Mouse (Mus musculus): ENCODE measurements around the gene Sdhd.
"Not testable (repeated sequence)": the region's sequence is repeated elsewhere in the genome, so short reads cannot be mapped to it uniquely, and the experiment has no call there.

Gene Sdhd

GRCm38 (mm10) chr9:50603189-50603997 is at the start of gene Sdhd, which contains the start of gene Timm8b:
TSS of gene Sdhd (minus strand) at chr9:50603812.
TSS of gene Timm8b (plus strand) at chr9:50603910.
- peak; percentile 86 to 94 for DNase-seq (ENCODE audit: low spot score in 2 of 2)

GRCm38 (mm10) chr9:50650503-50650902 is 46.9 kb upstream of the Sdhd start:
- DNase-seq (ENCODE audit: low spot score in 2 of 2), result peak in 1 of 2 experiments; percentile 25

GRCm38 (mm10) chr9:50646826-50647370 is 43.3 kb upstream of the Sdhd start:
- DNase-seq (ENCODE audit: low spot score in 2 of 2), result no peak

GRCm38 (mm10) chr9:50634270-50634669 is 30.7 kb upstream of the Sdhd start:
- no peak for DNase-seq (ENCODE audit: low spot score in 2 of 2)

- DNase-seq (ENCODE audit: low spot score in 2 of 2), result peak in 1 of 2 experiments; percentile 32
Observed at GRCm38 (mm10) chr9:50633059-50633458, 29.4 kb upstream of the Sdhd start.

GRCm38 (mm10) chr9:50632016-50632688 is 28.5 kb upstream of the Sdhd start:
- no peak for DNase-seq (ENCODE audit: low spot score in 2 of 2)

GRCm38 (mm10) chr9:50630903-50631302 is 27.3 kb upstream of the Sdhd start:
- not testable (repeated sequence) for DNase-seq (ENCODE audit: low spot score in 2 of 2)

GRCm38 (mm10) chr9:50617794-50618330 is 14.2 kb upstream of the Sdhd start:
- DNase-seq (ENCODE audit: low spot score in 2 of 2), result no peak

- peak; percentile 88 to 90 for DNase-seq (ENCODE audit: low spot score in 2 of 2)
Observed at GRCm38 (mm10) chr9:50616766-50617603, 13.4 kb upstream of the Sdhd start, which contains the start of the genes Pih1d2 and Nkapd1. TSS of gene Pih1d2 (plus strand) at chr9:50617321. TSS of gene Nkapd1 (minus strand) at chr9:50617464.

GRCm38 (mm10) chr9:50616161-50616560 is 12.5 kb upstream of the Sdhd start:
- DNase-seq (ENCODE audit: low spot score in 2 of 2), result no peak

GRCm38 (mm10) chr9:50612115-50612514 is 8.5 kb upstream of the Sdhd start:
- DNase-seq (ENCODE audit: low spot score in 2 of 2), result no peak

- no peak for DNase-seq (ENCODE audit: low spot score in 2 of 2)
Observed at GRCm38 (mm10) chr9:50604338-50604737, 726 bp upstream of the Sdhd start.

GRCm38 (mm10) chr9:50603998-50604324 is 349 bp upstream of the Sdhd start:
- DNase-seq (ENCODE audit: low spot score in 2 of 2), result no peak

- no peak for DNase-seq (ENCODE audit: low spot score in 2 of 2)
Observed at GRCm38 (mm10) chr9:50602055-50602845, 1.4 kb downstream of the Sdhd start.

- no peak for DNase-seq (ENCODE audit: low spot score in 2 of 2)
Observed at GRCm38 (mm10) chr9:50601536-50601935, 2.1 kb downstream of the Sdhd start.

GRCm38 (mm10) chr9:50596973-50597372 is 6.6 kb downstream of the Sdhd start:
- no peak for DNase-seq (ENCODE audit: low spot score in 2 of 2)

GRCm38 (mm10) chr9:50594794-50595417 is 8.7 kb downstream of the Sdhd start:
- DNase-seq (ENCODE audit: low spot score in 2 of 2), result no peak

GRCm38 (mm10) chr9:50593544-50593943 is 10.1 kb downstream of the Sdhd start:
- peak; percentile 47 to 71 for DNase-seq (ENCODE audit: low spot score in 2 of 2)

- no peak for DNase-seq (ENCODE audit: low spot score in 2 of 2)
Observed at GRCm38 (mm10) chr9:50592955-50593354, 10.7 kb downstream of the Sdhd start.

- DNase-seq (ENCODE audit: low spot score in 2 of 2), result no peak
Observed at GRCm38 (mm10) chr9:50590856-50591518, 12.6 kb downstream of the Sdhd start.

All from spleen, postnatal 10 days (tissue).